Mouse (Mus musculus) liver, embryonic 11.5 days (tissue): ENCODE results near the gene Rpl35a. TPM values are rescaled to one million over a fixed set of nuclear protein-coding genes. Genes with fewer than 3 reads are reported as not detected.

Experiments used
- ATAC-seq: fragments of 200-750 bp; cut with Nextera tagmentation; replicated peaks from 2 replicates; pipeline ENCODE4 v1.8.0; 2017; ENCODE audit warnings: moderate number of reproducible peaks, mild to moderate bottlenecking, moderate TSS enrichment, moderate library complexity; ENCODE audit not compliant: low FRiP score
- DNase-seq: peaks from one replicate; pipeline ENCODE4 v3.0.0-alpha.2; 2017; ENCODE audit warnings: low spot score
- H3K27ac ChIP-seq: fragments of 300-500 bp; sonication (generic); 2 replicates; pipeline ENCODE4 v1.5.1; 2014; ENCODE audit warnings: mild to moderate bottlenecking, low read depth, low read length, control low read depth
- H3K27me3 ChIP-seq: fragments of 300-500 bp; sonication (generic); replicated peaks from 2 replicates; pipeline ENCODE4 v1.6.1; 2014; ENCODE audit warnings: low read length, mixed read lengths; ENCODE audit not compliant: control insufficient read depth, insufficient read depth
- H3K36me3 ChIP-seq: fragments of 300-500 bp; sonication (generic); 2 replicates; pipeline ENCODE4 v1.6.1; 2014; ENCODE audit warnings: mild to moderate bottlenecking, low read length, moderate library complexity, mixed read lengths; ENCODE audit not compliant: control insufficient read depth, insufficient read depth
- H3K4me1 ChIP-seq: fragments of 300-500 bp; sonication (generic); replicated peaks from 2 replicates; pipeline ENCODE4 v1.6.1; 2014; ENCODE audit warnings: low read length, mixed read lengths; ENCODE audit not compliant: control insufficient read depth, insufficient read depth
- H3K4me2 ChIP-seq: fragments of 300-500 bp; sonication (generic); 2 replicates; pipeline ENCODE4 v1.6.1; 2014; ENCODE audit warnings: mild to moderate bottlenecking, control low read depth, moderate library complexity
- H3K4me3 ChIP-seq: fragments of 300-500 bp; sonication (generic); 2 replicates; pipeline ENCODE4 v1.5.1; 2014; ENCODE audit warnings: low read depth, low read length, control low read depth
- H3K9ac ChIP-seq: fragments of 300-500 bp; sonication (generic); 2 replicates; pipeline ENCODE4 v1.6.1; 2014; ENCODE audit warnings: low read depth, low read length, control low read depth
- H3K9me3 ChIP-seq: fragments of 300-500 bp; sonication (generic); 2 replicates; pipeline ENCODE4 v1.6.1; 2016; ENCODE audit warnings: low read length, inconsistent platforms, mixed read lengths; ENCODE audit not compliant: control insufficient read depth
- WGBS: fragments of 180-500 bp; shearing (Covaris S2); extraction: QIAGEN DNeasy Blood & Tissue Kit; methylation state at CpG from one replicate; pipeline ENCODE4 v1.1.7; 2014; 5-methylcytosine and 5-hydroxymethylcytosine counted together
- polyA plus RNA-seq: library from polyadenylated mRNA; unstranded; fragments of >200 nt; fragmentation: Nextera tagmentation; extraction: Ambion mirVana; gene quantifications from 2 replicates; pipeline ENCODE4 v1.2.1, GENCODE M21; 2014

The Rpl35a gene
- polyA plus RNA-seq, 1 experiment from 2014 or later, result 1,406 TPM

GRCm38 (mm10) chr16:33072871-33073557, 16.8 kb downstream of the Rpl35a start:
- no peaks in the 10 kb centered on the region; the same call in 1 of the 2 replicates for H3K36me3 ChIP-seq
- H3K4me1 ChIP-seq, result no peaks in the 10 kb centered on the region
- ATAC-seq, result no peak
- H3K27ac ChIP-seq, result no peak overlapping the region
- H3K27me3 ChIP-seq, result no peaks in the 10 kb centered on the region
- H3K9ac ChIP-seq, result no peak overlapping the region
- H3K4me2 ChIP-seq, result no peak overlapping the region
- whole genome bisulfite sequencing, result 78% methylated on average over 6 of the region's 6 CpGs
- DNase-seq, result no peak
- no peak overlapping the region for H3K4me3 ChIP-seq
- no peaks in the 10 kb centered on the region for H3K9me3 ChIP-seq

GRCm38 (mm10) chr16:33074967-33075366, 18.7 kb downstream of the Rpl35a start:
- Histone ChIP-seq H3K4me1 (no peaks in the 10 kb centered on the region), H3K27ac (no peak overlapping the region), H3K9ac (no peak overlapping the region), H3K4me2 (no peak overlapping the region), H3K9me3 (no peaks in the 10 kb centered on the region), H3K36me3 (no peaks in the 10 kb centered on the region; the same call in 1 of the 2 replicates), H3K27me3 (no peaks in the 10 kb centered on the region), H3K4me3 (no peak overlapping the region)
- 74% methylated on average over 5 of the region's 5 CpGs for WGBS
- ATAC-seq, result no peak
- no peak for DNase-seq

DNA sequence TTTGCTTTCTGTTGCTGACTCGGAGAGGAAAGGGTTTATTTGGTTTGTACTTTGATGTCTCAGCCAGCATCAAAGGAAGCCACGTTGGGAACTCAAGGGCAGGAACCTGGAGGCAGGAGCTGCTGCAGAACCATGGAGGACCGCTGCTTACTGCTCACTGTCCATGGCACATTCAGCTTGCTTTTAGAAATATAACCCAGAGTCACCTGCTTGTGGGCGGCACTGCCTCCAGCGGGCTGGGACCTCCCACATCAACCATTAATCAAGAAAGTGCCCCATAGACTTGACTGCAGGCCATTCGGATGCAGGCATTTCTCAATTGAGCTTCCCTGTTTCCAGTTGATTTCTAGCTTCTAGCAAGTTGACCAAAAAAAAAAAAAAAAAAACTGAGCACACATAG, 19.8 kb downstream of the Rpl35a start:
- Histone ChIP-seq H3K4me2 (no peak overlapping the region), H3K9me3 (no peaks in the 10 kb centered on the region)

GRCm38 (mm10) chr16:33077069-33077627, 20.9 kb downstream of the Rpl35a start:
- Histone ChIP-seq H3K9ac (no peak overlapping the region), H3K4me1 (no peaks in the 10 kb centered on the region), H3K27ac (no peak overlapping the region), H3K4me2 (no peak overlapping the region), H3K9me3 (no peaks in the 10 kb centered on the region), H3K4me3 (no peak overlapping the region), H3K36me3 (no peaks in the 10 kb centered on the region), H3K27me3 (no peaks in the 10 kb centered on the region)
- no peak for ATAC-seq
- WGBS, result 77% methylated on average over 5 of the region's 5 CpGs
- DNase-seq, result no peak

More for the DNA sequence above, 19.8 kb downstream of the Rpl35a start:
- ATAC-seq, result no peak
- DNase-seq, result no peak
- no peak overlapping the region for H3K4me3 ChIP-seq
- no peaks in the 10 kb centered on the region; the same call in 1 of the 2 replicates for H3K36me3 ChIP-seq
- no peaks in the 10 kb centered on the region for H3K4me1 ChIP-seq
- H3K27ac ChIP-seq, result no peak overlapping the region
- H3K27me3 ChIP-seq, result no peaks in the 10 kb centered on the region
- H3K9ac ChIP-seq, result no peak overlapping the region
- WGBS, result 63% methylated on average over 6 of the region's 6 CpGs

GRCm38 (mm10) chr16:33080063-33080462, 23.8 kb downstream of the Rpl35a start:
- no peaks in the 10 kb centered on the region for H3K27me3 ChIP-seq
- no peak for DNase-seq
- no peaks in the 10 kb centered on the region for H3K36me3 ChIP-seq
- no peak overlapping the region for H3K27ac ChIP-seq
- ATAC-seq, result no peak
- no peak overlapping the region for H3K9ac ChIP-seq
- 91% methylated on average over 7 of the region's 7 CpGs for WGBS
- no peaks in the 10 kb centered on the region for H3K4me1 ChIP-seq
- no peaks in the 10 kb centered on the region for H3K9me3 ChIP-seq
- no peak overlapping the region for H3K4me2 ChIP-seq
- H3K4me3 ChIP-seq, result no peak overlapping the region

DNA sequence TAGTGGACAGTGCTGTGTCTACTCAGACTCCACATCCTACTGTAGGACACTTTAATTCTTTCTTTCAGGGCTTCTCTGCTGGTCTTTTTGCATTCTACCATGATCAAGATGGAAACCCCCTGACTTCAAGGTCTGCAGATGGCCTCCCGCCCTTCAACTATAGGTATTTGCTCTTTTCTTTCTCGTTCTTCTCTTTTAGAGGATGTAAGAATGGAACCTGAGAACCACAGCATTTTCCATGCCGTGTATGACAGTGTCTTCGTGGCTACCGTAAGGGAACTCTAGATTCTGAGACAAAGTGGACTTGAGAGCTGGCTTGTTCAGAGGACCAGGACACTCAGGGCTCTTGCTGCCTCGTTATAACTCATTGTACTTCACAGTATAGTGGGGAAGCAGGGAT, 26.7 kb downstream of the Rpl35a start:
- Histone ChIP-seq H3K27me3 (no peaks in the 10 kb centered on the region), H3K36me3 (no peaks in the 10 kb centered on the region), H3K27ac (no peak overlapping the region), H3K9me3 (no peaks in the 10 kb centered on the region), H3K4me2 (no peak overlapping the region), H3K9ac (no peak overlapping the region), H3K4me3 (no peak overlapping the region), H3K4me1 (no peaks in the 10 kb centered on the region)
- DNase-seq (no peak), ATAC-seq (no peak)
- WGBS, result 91% methylated on average over 6 of the region's 6 CpGs

- DNase-seq (no peak), ATAC-seq (no peak)
- Histone ChIP-seq H3K36me3 (no peaks in the 10 kb centered on the region), H3K4me2 (no peak overlapping the region), H3K27ac (no peak overlapping the region), H3K9me3 (no peaks in the 10 kb centered on the region), H3K27me3 (no peaks in the 10 kb centered on the region), H3K4me3 (no peak overlapping the region), H3K4me1 (no peaks in the 10 kb centered on the region), H3K9ac (no peak overlapping the region)
- 86% methylated on average over 2 of the region's 2 CpGs for WGBS
Measured at GRCm38 (mm10) chr16:33083996-33084395, 27.7 kb downstream of the Rpl35a start.

- no peak overlapping the region for H3K9ac ChIP-seq
- H3K27ac ChIP-seq, result no peak overlapping the region
- ATAC-seq (no peak), DNase-seq (no peak)
- H3K4me1 ChIP-seq, result no peaks in the 10 kb centered on the region
- no peaks in the 10 kb centered on the region for H3K27me3 ChIP-seq
- H3K4me2 ChIP-seq, result no peak overlapping the region
- H3K4me3 ChIP-seq, result no peak overlapping the region
- WGBS, result 78% methylated on average over 8 of the region's 8 CpGs
- H3K36me3 ChIP-seq, result no peaks in the 10 kb centered on the region
- H3K9me3 ChIP-seq, result no peaks in the 10 kb centered on the region
Measured at GRCm38 (mm10) chr16:33085666-33086065, 29.4 kb downstream of the Rpl35a start.
